Mouse (Mus musculus): ENCODE data around the gene Entpd6. TPM values are rescaled to one million over a fixed set of nuclear protein-coding genes. Genes with fewer than 3 reads are reported as not detected.

Gene Entpd6
- polyA plus RNA-seq, 1 experiment from 2014 or later: 31.2 TPM

DNA sequence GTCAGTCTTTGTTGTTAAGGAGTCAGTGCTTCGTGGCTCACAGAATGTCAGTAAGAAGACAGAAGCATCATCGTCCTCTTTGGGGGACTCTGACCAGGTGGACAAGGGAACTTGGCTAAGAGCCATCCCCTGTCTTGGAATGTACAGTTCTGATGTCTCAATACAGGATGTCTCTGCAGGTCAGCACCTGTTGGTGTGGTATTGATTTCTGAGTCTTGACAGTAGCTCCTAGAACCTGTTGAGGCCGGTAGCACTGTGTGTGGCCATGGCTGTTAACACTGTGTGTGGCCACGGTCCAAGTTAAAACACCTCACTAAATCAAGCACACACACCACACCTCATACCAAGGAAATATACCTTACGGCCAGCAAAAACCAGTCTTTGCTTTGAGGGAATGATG, 51.8 kb downstream of the Entpd6 start:
- H3K9ac ChIP-seq (ENCODE audit: low read length): no peak overlapping the region
- WGBS: 90% methylated on average over 5 of the region's 5 CpGs
- H3K36me3 ChIP-seq (ENCODE audit: control insufficient read depth, insufficient read depth, low read length): no peaks in the 10 kb centered on the region; the same call in 1 of the 2 replicates

GRCm38 (mm10) chr2:150803035-150803434, 54.2 kb downstream of the Entpd6 start:
- Histone ChIP-seq H3K27me3 (ENCODE audit: control insufficient read depth, insufficient read depth, low read length) (no peaks in the 10 kb centered on the region), H3K36me3 (ENCODE audit: control insufficient read depth, insufficient read depth, low read length) (no peaks in the 10 kb centered on the region; the same call in 1 of the 2 replicates), H3K4me2 (ENCODE audit: low read depth) (no peak overlapping the region), H3K27ac (ENCODE audit: low read depth, low read length) (no peak overlapping the region), H3K9ac (ENCODE audit: low read length) (no peak overlapping the region), H3K4me3 (ENCODE audit: low read depth, low read length) (no peak overlapping the region), H3K9me3 (ENCODE audit: control insufficient read depth, low read length) (no peaks in the 10 kb centered on the region), H3K4me1 (ENCODE audit: control insufficient read depth, insufficient read depth, low read length) (no peaks in the 10 kb centered on the region)
- 94% methylated on average over 1 of the region's 1 CpGs for WGBS
- no peak for ATAC-seq (ENCODE audit: insufficient read depth, low FRiP score, low TSS enrichment)
- no peak for DNase-seq (ENCODE audit: low spot score)

More for the DNA sequence above, 51.8 kb downstream of the Entpd6 start:
- no peak overlapping the region for H3K4me3 ChIP-seq (ENCODE audit: low read depth, low read length)
- H3K27me3 ChIP-seq (ENCODE audit: control insufficient read depth, insufficient read depth, low read length): no peaks in the 10 kb centered on the region
- ATAC-seq (ENCODE audit: insufficient read depth, low FRiP score, low TSS enrichment) (no peak), DNase-seq (ENCODE audit: low spot score) (no peak)
- H3K4me2 ChIP-seq (ENCODE audit: low read depth): no peak overlapping the region
- H3K4me1 ChIP-seq (ENCODE audit: control insufficient read depth, insufficient read depth, low read length): no peaks in the 10 kb centered on the region
- H3K27ac ChIP-seq (ENCODE audit: low read depth, low read length): no peak overlapping the region
- H3K9me3 ChIP-seq (ENCODE audit: control insufficient read depth, low read length): no peaks in the 10 kb centered on the region

- DNase-seq (ENCODE audit: low spot score): no peak
- Histone ChIP-seq H3K36me3 (ENCODE audit: control insufficient read depth, insufficient read depth, low read length) (peaks cover 2% of the 10 kb centered on the region; the same call in 1 of the 2 replicates), H3K4me3 (ENCODE audit: low read depth, low read length) (no peak overlapping the region), H3K27ac (ENCODE audit: low read depth, low read length) (no peak overlapping the region), H3K9me3 (ENCODE audit: control insufficient read depth, low read length) (no peaks in the 10 kb centered on the region), H3K4me2 (ENCODE audit: low read depth) (no peak overlapping the region), H3K27me3 (ENCODE audit: control insufficient read depth, insufficient read depth, low read length) (no peaks in the 10 kb centered on the region), H3K4me1 (ENCODE audit: control insufficient read depth, insufficient read depth, low read length) (no peaks in the 10 kb centered on the region), H3K9ac (ENCODE audit: low read length) (no peak overlapping the region)
- no peak for ATAC-seq (ENCODE audit: insufficient read depth, low FRiP score, low TSS enrichment)
- 86% methylated on average over 6 of the region's 6 CpGs for WGBS
These were observed 59.5 kb downstream of the Entpd6 start for GRCm38 (mm10) chr2:150808381-150808780.

DNA sequence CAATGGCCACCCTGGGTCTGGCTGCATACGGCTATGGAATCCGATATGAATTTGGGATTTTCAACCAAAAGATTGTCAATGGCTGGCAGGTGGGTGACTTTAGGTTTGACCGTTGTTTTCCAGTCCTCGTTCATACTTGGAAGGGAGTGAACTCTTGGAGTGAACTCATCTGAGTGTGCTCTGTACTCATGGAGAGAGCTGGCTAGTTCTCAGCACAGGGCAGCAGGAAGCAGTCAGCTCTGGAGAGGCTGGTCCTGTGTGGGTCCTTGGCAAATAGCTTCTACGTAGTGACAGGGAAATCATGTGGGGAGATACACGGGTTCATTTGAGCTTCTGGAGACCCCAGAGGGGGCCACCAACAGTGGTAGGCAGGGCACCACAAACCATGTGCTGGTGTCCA, 60.0 kb downstream of the Entpd6 start:
- no peaks in the 10 kb centered on the region for H3K27me3 ChIP-seq (ENCODE audit: control insufficient read depth, insufficient read depth, low read length)
- no peak overlapping the region for H3K4me2 ChIP-seq (ENCODE audit: low read depth)
- no peaks in the 10 kb centered on the region for H3K9me3 ChIP-seq (ENCODE audit: control insufficient read depth, low read length)
- H3K4me1 ChIP-seq (ENCODE audit: control insufficient read depth, insufficient read depth, low read length): no peaks in the 10 kb centered on the region
- no peak overlapping the region for H3K9ac ChIP-seq (ENCODE audit: low read length)
- WGBS: 96% methylated on average over 6 of the region's 6 CpGs
- ATAC-seq (ENCODE audit: insufficient read depth, low FRiP score, low TSS enrichment) (no peak), DNase-seq (ENCODE audit: low spot score) (no peak)
- peaks cover 2% of the 10 kb centered on the region; the same call in 1 of the 2 replicates for H3K36me3 ChIP-seq (ENCODE audit: control insufficient read depth, insufficient read depth, low read length)
- H3K27ac ChIP-seq (ENCODE audit: low read depth, low read length): no peak overlapping the region
- no peak overlapping the region for H3K4me3 ChIP-seq (ENCODE audit: low read depth, low read length)

DNA sequence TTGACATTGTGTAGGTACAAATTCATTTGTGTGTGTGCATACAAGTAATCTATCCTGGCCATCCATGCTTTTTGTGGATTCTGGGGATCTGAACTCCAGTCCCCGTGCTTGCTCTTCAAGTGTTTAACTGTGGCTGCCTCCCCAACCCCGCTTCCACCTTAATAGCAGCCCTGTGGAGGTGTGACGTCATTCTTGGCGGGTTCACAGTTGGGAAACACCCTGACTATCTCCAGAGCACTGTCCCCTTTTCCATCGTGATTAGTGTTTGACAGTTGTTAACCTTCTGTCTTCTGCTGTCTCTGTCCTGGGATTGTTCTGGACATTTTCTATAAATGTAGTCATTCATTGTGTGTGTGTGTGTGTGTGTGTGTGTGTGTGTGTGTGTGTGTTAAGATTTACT, 61.8 kb downstream of the Entpd6 start:
- DNase-seq (ENCODE audit: low spot score) (no peak), ATAC-seq (ENCODE audit: insufficient read depth, low FRiP score, low TSS enrichment) (peak; percentile 2; the same call in 1 of the 2 replicates)
- no peaks in the 10 kb centered on the region for H3K4me1 ChIP-seq (ENCODE audit: control insufficient read depth, insufficient read depth, low read length)
- H3K9me3 ChIP-seq (ENCODE audit: control insufficient read depth, low read length): no peaks in the 10 kb centered on the region
- no peak overlapping the region for H3K4me2 ChIP-seq (ENCODE audit: low read depth)
- H3K9ac ChIP-seq (ENCODE audit: low read length): no peak overlapping the region
- WGBS: 88% methylated on average over 5 of the region's 5 CpGs
- H3K27me3 ChIP-seq (ENCODE audit: control insufficient read depth, insufficient read depth, low read length): no peaks in the 10 kb centered on the region
- H3K36me3 ChIP-seq (ENCODE audit: control insufficient read depth, insufficient read depth, low read length): 0 out of 2 replicates have a peak, but pooled peaks cover 4% of the 10 kb centered on the region
- H3K4me3 ChIP-seq (ENCODE audit: low read depth, low read length): no peak overlapping the region
- H3K27ac ChIP-seq (ENCODE audit: low read depth, low read length): no peak overlapping the region

GRCm38 (mm10) chr2:150812816-150813215, 64.0 kb downstream of the Entpd6 start:
- 92% methylated on average over 6 of the region's 6 CpGs for WGBS
- H3K4me3 ChIP-seq (ENCODE audit: low read depth, low read length): no peak overlapping the region
- H3K4me2 ChIP-seq (ENCODE audit: low read depth): no peak overlapping the region
- H3K9ac ChIP-seq (ENCODE audit: low read length): no peak overlapping the region
- H3K27ac ChIP-seq (ENCODE audit: low read depth, low read length): no peak overlapping the region
- ATAC-seq (ENCODE audit: insufficient read depth, low FRiP score, low TSS enrichment): no peak
- no peak for DNase-seq (ENCODE audit: low spot score)
- no peaks in the 10 kb centered on the region for H3K4me1 ChIP-seq (ENCODE audit: control insufficient read depth, insufficient read depth, low read length)
- peaks cover 6% of the 10 kb centered on the region; the same call in 1 of the 2 replicates for H3K36me3 ChIP-seq (ENCODE audit: control insufficient read depth, insufficient read depth, low read length)
- H3K9me3 ChIP-seq (ENCODE audit: control insufficient read depth, low read length): no peaks in the 10 kb centered on the region
- H3K27me3 ChIP-seq (ENCODE audit: control insufficient read depth, insufficient read depth, low read length): no peaks in the 10 kb centered on the region

GRCm38 (mm10) chr2:150816676-150817402, 68.0 kb downstream of the Entpd6 start:
- H3K4me3 ChIP-seq (ENCODE audit: low read depth, low read length): no peak overlapping the region
- H3K27me3 ChIP-seq (ENCODE audit: control insufficient read depth, insufficient read depth, low read length): no peaks in the 10 kb centered on the region
- H3K36me3 ChIP-seq (ENCODE audit: control insufficient read depth, insufficient read depth, low read length): peaks cover 4% of the 10 kb centered on the region; the same call in 1 of the 2 replicates
- no peak overlapping the region for H3K27ac ChIP-seq (ENCODE audit: low read depth, low read length)
- DNase-seq (ENCODE audit: low spot score) (no peak), ATAC-seq (ENCODE audit: insufficient read depth, low FRiP score, low TSS enrichment) (no peak)
- H3K4me2 ChIP-seq (ENCODE audit: low read depth): no peak overlapping the region
- no peak overlapping the region for H3K9ac ChIP-seq (ENCODE audit: low read length)
- no peaks in the 10 kb centered on the region for H3K4me1 ChIP-seq (ENCODE audit: control insufficient read depth, insufficient read depth, low read length)
- H3K9me3 ChIP-seq (ENCODE audit: control insufficient read depth, low read length): no peaks in the 10 kb centered on the region
- 95% methylated on average over 18 of the region's 18 CpGs for WGBS

DNA sequence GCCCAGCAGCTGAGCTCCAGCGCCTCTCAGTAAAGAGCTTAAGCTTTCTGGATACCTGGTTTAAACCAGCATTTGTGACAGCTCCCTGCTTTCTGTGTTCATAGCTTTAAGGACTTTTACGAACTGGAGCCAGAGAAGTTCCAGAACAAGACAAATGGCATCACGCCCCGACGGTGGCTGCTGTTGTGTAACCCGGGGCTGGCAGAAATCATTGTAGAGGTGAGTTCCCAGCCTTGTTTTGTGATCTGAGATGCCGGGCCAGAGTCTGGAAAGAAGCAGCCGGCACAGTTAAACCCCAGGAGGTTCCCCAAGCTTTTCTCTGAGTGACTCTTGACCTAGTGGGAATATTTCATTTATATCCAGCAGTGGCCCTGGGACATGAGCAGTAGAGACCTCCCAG, 69.9 kb downstream of the Entpd6 start:
- H3K9me3 ChIP-seq (ENCODE audit: control insufficient read depth, low read length): no peaks in the 10 kb centered on the region
- H3K4me2 ChIP-seq (ENCODE audit: low read depth): no peak overlapping the region
- H3K36me3 ChIP-seq (ENCODE audit: control insufficient read depth, insufficient read depth, low read length): peaks cover 4% of the 10 kb centered on the region; the same call in 1 of the 2 replicates
- no peak overlapping the region for H3K27ac ChIP-seq (ENCODE audit: low read depth, low read length)
- no peaks in the 10 kb centered on the region for H3K27me3 ChIP-seq (ENCODE audit: control insufficient read depth, insufficient read depth, low read length)
- WGBS: 90% methylated on average over 8 of the region's 8 CpGs
- no peak overlapping the region for H3K4me3 ChIP-seq (ENCODE audit: low read depth, low read length)
- no peaks in the 10 kb centered on the region for H3K4me1 ChIP-seq (ENCODE audit: control insufficient read depth, insufficient read depth, low read length)
- H3K9ac ChIP-seq (ENCODE audit: low read length): no peak overlapping the region
- DNase-seq (ENCODE audit: low spot score) (no peak), ATAC-seq (ENCODE audit: insufficient read depth, low FRiP score, low TSS enrichment) (no peak)

- no peak for DNase-seq (ENCODE audit: low spot score)
- Histone ChIP-seq H3K27ac (ENCODE audit: low read depth, low read length) (no peak overlapping the region), H3K4me2 (ENCODE audit: low read depth) (no peak overlapping the region), H3K4me1 (ENCODE audit: control insufficient read depth, insufficient read depth, low read length) (no peaks in the 10 kb centered on the region), H3K4me3 (ENCODE audit: low read depth, low read length) (no peak overlapping the region), H3K9me3 (ENCODE audit: control insufficient read depth, low read length) (no peaks in the 10 kb centered on the region), H3K36me3 (ENCODE audit: control insufficient read depth, insufficient read depth, low read length) (peaks cover 3% of the 10 kb centered on the region; the same call in 1 of the 2 replicates), H3K9ac (ENCODE audit: low read length) (no peak overlapping the region), H3K27me3 (ENCODE audit: control insufficient read depth, insufficient read depth, low read length) (no peaks in the 10 kb centered on the region)
- 96% methylated on average over 8 of the region's 8 CpGs for WGBS
- ATAC-seq (ENCODE audit: insufficient read depth, low FRiP score, low TSS enrichment): no peak
These were observed 71.9 kb downstream of the Entpd6 start for GRCm38 (mm10) chr2:150820720-150821119.

Data from neural tube, embryonic 11.5 days (tissue).